Mouse (Mus musculus): ENCODE measurements at regions not wholly inside any gene's neighbourhood (a gene's known extent, or its start where the extent isn't known, plus 50 kb on each side); places are given as distances from the start of the nearest gene placed in this dataset.

- Histone ChIP-seq H3K27ac (ENCODE audit: insufficient read depth, low read depth, low read length) (no peak overlapping the region), H3K4me3 (ENCODE audit: insufficient read depth, low read length) (no peak overlapping the region), H3K4me1 (ENCODE audit: control insufficient read depth, insufficient read depth, low read length) (no peaks in the 10 kb centered on the region)
- TF ChIP-seq CTCF (IDR thresholded peaks at IDR 0.05; ENCODE audit: low read depth, low read length) = no peak
- no peak for TF ChIP-seq POLR2A (IDR thresholded peaks at IDR 0.05; ENCODE audit: borderline replicate concordance, low read depth, low read length)
Observed at GRCm38 (mm10) chr17:65049860-65050482, 214.1 kb upstream of the 4930583I09Rik start.

- no peaks in the 10 kb centered on the region for H3K4me1 ChIP-seq (ENCODE audit: control insufficient read depth, insufficient read depth, low read length)
- no peak overlapping the region for H3K4me3 ChIP-seq (ENCODE audit: insufficient read depth, low read length)
- H3K27ac ChIP-seq (ENCODE audit: insufficient read depth, low read depth, low read length) = no peak overlapping the region
- TF ChIP-seq POLR2A (IDR thresholded peaks at IDR 0.05; ENCODE audit: borderline replicate concordance, low read depth, low read length) (no peak), CTCF (IDR thresholded peaks at IDR 0.05; ENCODE audit: low read depth, low read length) (no peak)
Observed at GRCm38 (mm10) chr17:65015731-65016130, 179.9 kb upstream of the 4930583I09Rik start.

- TF ChIP-seq CTCF (IDR thresholded peaks at IDR 0.05; ENCODE audit: low read depth, low read length) (no peak), POLR2A (IDR thresholded peaks at IDR 0.05; ENCODE audit: borderline replicate concordance, low read depth, low read length) (no peak)
- H3K4me1 ChIP-seq (ENCODE audit: control insufficient read depth, insufficient read depth, low read length) = no peaks in the 10 kb centered on the region
- no peak overlapping the region for H3K27ac ChIP-seq (ENCODE audit: insufficient read depth, low read depth, low read length)
- no peak overlapping the region for H3K4me3 ChIP-seq (ENCODE audit: insufficient read depth, low read length)
Observed at GRCm38 (mm10) chr17:65014682-65015081, 178.8 kb upstream of the 4930583I09Rik start.

- no peak overlapping the region for H3K4me3 ChIP-seq (ENCODE audit: insufficient read depth, low read length)
- H3K4me1 ChIP-seq (ENCODE audit: control insufficient read depth, insufficient read depth, low read length) = no peaks in the 10 kb centered on the region
- TF ChIP-seq POLR2A (IDR thresholded peaks at IDR 0.05; ENCODE audit: borderline replicate concordance, low read depth, low read length) = no peak
- no peak for TF ChIP-seq CTCF (IDR thresholded peaks at IDR 0.05; ENCODE audit: low read depth, low read length)
- no peak overlapping the region for H3K27ac ChIP-seq (ENCODE audit: insufficient read depth, low read depth, low read length)
Observed at GRCm38 (mm10) chr17:65000626-65001135, 164.8 kb upstream of the 4930583I09Rik start.

- Histone ChIP-seq H3K4me1 (ENCODE audit: control insufficient read depth, insufficient read depth, low read length) (no peaks in the 10 kb centered on the region), H3K27ac (ENCODE audit: insufficient read depth, low read depth, low read length) (no peak overlapping the region), H3K4me3 (ENCODE audit: insufficient read depth, low read length) (no peak overlapping the region)
- TF ChIP-seq CTCF (IDR thresholded peaks at IDR 0.05; ENCODE audit: low read depth, low read length) (no peak), POLR2A (IDR thresholded peaks at IDR 0.05; ENCODE audit: borderline replicate concordance, low read depth, low read length) (no peak)
Observed at GRCm38 (mm10) chr17:64994483-64994882, 158.6 kb upstream of the 4930583I09Rik start.

GRCm38 (mm10) chr17:64991262-64991661 lies 155.4 kb upstream of the 4930583I09Rik start:
- Histone ChIP-seq H3K27ac (ENCODE audit: insufficient read depth, low read depth, low read length) (no peak overlapping the region), H3K4me3 (ENCODE audit: insufficient read depth, low read length) (no peak overlapping the region), H3K4me1 (ENCODE audit: control insufficient read depth, insufficient read depth, low read length) (no peaks in the 10 kb centered on the region)
- no peak for TF ChIP-seq POLR2A (IDR thresholded peaks at IDR 0.05; ENCODE audit: borderline replicate concordance, low read depth, low read length)
- no peak for TF ChIP-seq CTCF (IDR thresholded peaks at IDR 0.05; ENCODE audit: low read depth, low read length)

GRCm38 (mm10) chr17:64984276-64985011 lies 148.6 kb upstream of the 4930583I09Rik start:
- TF ChIP-seq POLR2A (IDR thresholded peaks at IDR 0.05; ENCODE audit: borderline replicate concordance, low read depth, low read length) = no peak
- Histone ChIP-seq H3K4me1 (ENCODE audit: control insufficient read depth, insufficient read depth, low read length) (no peaks in the 10 kb centered on the region), H3K4me3 (ENCODE audit: insufficient read depth, low read length) (no peak overlapping the region), H3K27ac (ENCODE audit: insufficient read depth, low read depth, low read length) (no peak overlapping the region)

- Histone ChIP-seq H3K4me1 (ENCODE audit: control insufficient read depth, insufficient read depth, low read length) (no peaks in the 10 kb centered on the region), H3K4me3 (ENCODE audit: insufficient read depth, low read length) (no peak overlapping the region), H3K27ac (ENCODE audit: insufficient read depth, low read depth, low read length) (no peak overlapping the region)
- TF ChIP-seq POLR2A (IDR thresholded peaks at IDR 0.05; ENCODE audit: borderline replicate concordance, low read depth, low read length) (no peak), CTCF (IDR thresholded peaks at IDR 0.05; ENCODE audit: low read depth, low read length) (no peak)
Observed at GRCm38 (mm10) chr17:64983480-64983879, 147.6 kb upstream of the 4930583I09Rik start.

- H3K4me3 ChIP-seq (ENCODE audit: insufficient read depth, low read length) = no peak overlapping the region
- H3K27ac ChIP-seq (ENCODE audit: insufficient read depth, low read depth, low read length) = no peak overlapping the region
- no peaks in the 10 kb centered on the region for H3K4me1 ChIP-seq (ENCODE audit: control insufficient read depth, insufficient read depth, low read length)
- TF ChIP-seq CTCF (IDR thresholded peaks at IDR 0.05; ENCODE audit: low read depth, low read length) = no peak
- no peak for TF ChIP-seq POLR2A (IDR thresholded peaks at IDR 0.05; ENCODE audit: borderline replicate concordance, low read depth, low read length)
Observed at GRCm38 (mm10) chr17:64964153-64964552, 128.3 kb upstream of the 4930583I09Rik start.

GRCm38 (mm10) chr17:64961887-64962286 lies 126.0 kb upstream of the 4930583I09Rik start:
- no peak overlapping the region for H3K4me3 ChIP-seq (ENCODE audit: insufficient read depth, low read length)
- no peak for TF ChIP-seq POLR2A (IDR thresholded peaks at IDR 0.05; ENCODE audit: borderline replicate concordance, low read depth, low read length)
- TF ChIP-seq CTCF (IDR thresholded peaks at IDR 0.05; ENCODE audit: low read depth, low read length) = no peak
- H3K27ac ChIP-seq (ENCODE audit: insufficient read depth, low read depth, low read length) = no peak overlapping the region
- H3K4me1 ChIP-seq (ENCODE audit: control insufficient read depth, insufficient read depth, low read length) = no peaks in the 10 kb centered on the region

Measured in bone marrow macrophage, adult 2 months (primary cell).